Mouse (Mus musculus) layer of hippocampus, postnatal 36 days (tissue): ENCODE measurements around the gene Tfrc. TPM values are rescaled to one million over a fixed set of nuclear protein-coding genes. Genes with fewer than 3 reads are reported as not detected.

Source experiments
- DNase-seq, 2 experiments: peaks; one replicate each; pipeline ENCODE4 v3.0.0; 2022
- total RNA-seq, 2 experiments: library from RNA; stranded (reverse); gene quantifications; 2 replicates each; pipeline ENCODE4 v1.2.3; 2021

Gene Tfrc
- total RNA-seq = 10 to 100 TPM; 55.9 to 62.1 TPM

DNA sequence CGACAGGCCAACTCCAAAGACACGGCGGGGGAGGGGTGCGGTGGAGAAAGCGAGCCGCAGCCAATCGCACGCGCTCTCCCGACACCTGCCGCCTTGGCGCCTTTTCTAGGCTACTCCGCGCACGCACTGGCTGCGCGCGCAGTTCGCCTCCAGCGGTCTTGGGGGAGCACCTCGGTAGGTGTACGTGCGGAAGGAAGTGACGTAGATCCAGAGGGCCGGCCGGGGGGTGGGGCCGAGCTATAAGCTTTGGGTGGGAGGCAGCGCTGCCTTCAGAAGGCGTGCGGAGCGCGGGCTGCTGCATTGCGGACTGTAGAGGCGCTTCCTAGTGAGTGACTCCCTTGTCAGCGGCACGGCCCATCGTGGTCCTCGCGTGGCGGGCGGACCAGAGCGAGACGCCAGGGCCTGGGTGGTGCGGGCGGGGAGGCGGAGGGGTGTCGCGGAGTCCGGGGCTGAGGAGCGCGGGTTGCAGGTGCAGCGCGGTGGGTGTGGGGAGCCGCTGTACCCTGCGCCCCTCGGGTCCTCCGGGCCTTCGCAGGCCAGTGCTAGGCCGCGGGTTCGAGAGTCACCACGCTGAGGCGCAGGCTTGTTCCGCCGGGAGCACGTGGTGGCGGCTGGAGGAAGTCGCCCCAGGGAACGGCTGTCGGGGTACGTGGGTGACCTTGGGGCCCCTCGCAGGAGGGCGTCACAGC is at the start of gene Tfrc:
Gene Tfrc, plus strand, starts transcription at position 209 of the 689 bp plus-strand sequence.
- peak; percentile 96 for DNase-seq

GRCm38 (mm10) chr16:32559493-32559892 is 49.2 kb upstream of the Tfrc start:
- no peak for DNase-seq

DNA sequence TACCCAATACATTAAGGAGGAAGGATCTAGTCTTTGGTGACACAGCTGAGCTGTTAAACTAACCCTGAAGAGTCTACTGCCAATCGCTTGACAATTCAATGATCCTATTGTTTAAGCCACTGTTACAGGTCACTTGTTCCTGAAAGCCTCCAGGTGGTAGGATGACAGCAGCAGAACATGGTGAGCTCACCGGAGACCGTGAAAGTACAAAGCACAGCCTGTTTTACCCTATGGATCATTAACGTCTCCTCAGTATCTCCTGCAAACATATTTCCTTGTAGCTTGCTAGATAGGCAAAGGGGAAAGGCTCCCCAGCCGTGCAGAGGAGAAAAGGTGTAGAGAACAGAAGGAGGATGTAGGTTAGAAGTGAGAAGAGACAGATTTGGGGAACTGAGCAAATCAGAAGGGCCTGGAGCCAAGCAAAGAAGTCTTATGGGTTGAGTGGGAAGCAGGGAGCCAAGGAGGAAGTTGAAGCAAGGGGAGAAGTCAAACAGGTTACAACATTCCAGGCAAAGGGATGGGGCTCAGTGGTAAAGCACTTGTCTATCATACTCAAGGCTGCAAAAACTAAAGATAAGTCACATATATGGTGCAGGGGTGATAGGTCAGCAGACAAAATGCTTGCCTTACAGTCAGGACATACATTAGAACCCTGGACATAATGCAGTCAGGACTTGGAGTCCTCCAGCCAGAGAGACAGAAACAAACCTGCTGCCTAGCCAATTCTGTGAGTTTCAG is 45.5 kb upstream of the Tfrc start:
- no peak for DNase-seq

- no peak for DNase-seq
Observed at GRCm38 (mm10) chr16:32567282-32567681, 41.4 kb upstream of the Tfrc start.

GRCm38 (mm10) chr16:32568401-32568800 is 40.3 kb upstream of the Tfrc start:
- no peak for DNase-seq

DNA sequence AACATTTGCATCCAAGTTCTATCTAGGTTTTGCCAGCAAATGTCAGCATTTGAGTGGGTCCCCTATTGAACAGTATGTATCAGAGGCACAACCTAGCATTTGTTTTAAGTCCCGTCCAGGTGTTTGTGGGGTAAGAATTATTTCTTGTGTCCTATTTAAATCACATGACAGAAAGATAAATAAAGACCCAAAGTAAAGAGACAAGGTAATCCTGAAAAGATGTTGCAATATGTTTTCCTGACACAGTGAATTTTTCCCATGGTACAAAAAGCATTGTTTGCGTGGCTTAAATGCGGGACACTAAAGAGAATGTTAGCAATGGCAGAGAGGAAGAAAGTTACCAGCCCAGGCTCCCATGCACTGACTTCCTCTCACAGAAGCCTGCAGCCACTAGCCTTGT is 38.7 kb upstream of the Tfrc start:
- DNase-seq = no peak

DNA sequence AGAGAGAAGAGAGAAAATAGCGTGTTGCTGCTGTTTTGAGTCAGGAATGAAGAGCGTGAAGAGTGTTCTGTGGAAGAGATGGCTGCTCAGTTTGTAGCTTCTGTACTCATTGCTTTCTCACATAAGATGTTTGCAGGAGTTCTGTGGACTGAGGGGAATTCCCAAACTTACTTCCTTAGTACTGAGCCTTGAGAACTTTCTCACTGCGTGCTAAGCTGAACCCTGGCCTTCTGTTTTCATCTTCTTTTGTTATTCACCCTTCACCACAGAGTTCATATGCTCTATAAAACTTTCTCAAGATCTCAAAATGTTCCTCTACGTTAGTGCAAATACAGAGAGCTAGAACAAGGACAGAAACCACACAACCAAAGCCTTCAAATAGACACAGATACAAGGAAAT is 36.2 kb upstream of the Tfrc start:
- DNase-seq = no peak

GRCm38 (mm10) chr16:32586482-32586881 is 22.2 kb upstream of the Tfrc start:
- no peak for DNase-seq

- no peak for DNase-seq
Observed at GRCm38 (mm10) chr16:32588568-32588967, 20.2 kb upstream of the Tfrc start.

DNA sequence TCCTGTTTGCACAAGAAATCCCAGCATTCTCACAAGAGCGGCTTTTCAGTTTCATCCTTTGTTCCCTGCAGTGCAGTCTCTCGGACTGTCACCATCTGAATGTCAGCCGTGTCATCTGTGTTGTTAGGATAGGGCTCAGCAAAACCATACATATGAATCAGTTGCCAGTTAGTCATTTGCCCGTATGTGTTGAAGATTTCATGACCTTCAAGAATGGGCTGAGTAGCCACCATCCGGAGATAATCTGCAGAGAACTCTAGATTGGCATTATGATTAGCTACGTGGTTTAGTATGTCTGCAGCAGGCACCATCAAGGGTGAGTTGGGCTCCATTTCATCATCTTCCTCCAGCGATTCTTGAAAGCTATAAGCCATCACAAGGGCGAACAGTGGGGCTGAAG is 17.2 kb upstream of the Tfrc start:
- DNase-seq = no peak

GRCm38 (mm10) chr16:32593283-32593805 is 15.4 kb upstream of the Tfrc start:
- DNase-seq = no peak

DNA sequence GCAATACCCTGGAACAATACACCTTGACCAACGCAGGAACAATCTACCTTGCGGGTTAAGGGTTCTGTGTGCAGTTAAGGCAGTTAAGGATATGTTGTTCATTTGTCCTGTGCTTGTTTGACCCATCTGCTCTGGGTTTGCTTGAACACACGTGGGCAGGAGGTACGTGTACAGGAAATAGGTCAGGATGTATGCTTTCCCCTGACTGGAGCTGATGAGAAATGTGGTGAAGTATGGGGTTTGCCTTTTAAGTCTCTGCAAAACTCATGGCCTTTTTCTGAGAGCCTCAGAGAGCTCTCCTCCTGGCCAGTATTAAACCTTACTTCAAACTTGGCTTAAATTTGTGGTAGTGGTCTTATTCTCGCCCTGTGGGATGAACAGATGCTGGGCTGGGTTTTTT is 14.8 kb upstream of the Tfrc start:
- DNase-seq = no peak

DNA sequence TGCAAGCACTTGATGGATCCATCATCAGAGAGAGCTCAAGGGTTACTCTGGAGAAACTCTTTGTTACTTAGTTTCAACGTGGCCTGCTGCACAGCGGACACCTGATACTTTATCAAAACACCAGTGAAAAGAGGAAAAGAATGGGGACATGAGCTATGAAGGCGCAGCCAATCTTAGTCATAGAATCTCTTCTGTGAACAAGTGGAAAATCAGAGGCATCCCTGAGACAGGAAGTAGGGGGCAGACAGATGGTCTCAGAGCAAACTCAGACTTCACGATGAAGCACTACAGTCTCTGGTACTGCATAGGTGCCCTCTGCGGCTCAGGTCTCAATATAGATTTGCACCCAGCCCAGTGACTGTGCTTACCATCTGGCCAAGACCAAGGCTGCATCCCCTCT is 14.0 kb upstream of the Tfrc start:
- no peak for DNase-seq

DNA sequence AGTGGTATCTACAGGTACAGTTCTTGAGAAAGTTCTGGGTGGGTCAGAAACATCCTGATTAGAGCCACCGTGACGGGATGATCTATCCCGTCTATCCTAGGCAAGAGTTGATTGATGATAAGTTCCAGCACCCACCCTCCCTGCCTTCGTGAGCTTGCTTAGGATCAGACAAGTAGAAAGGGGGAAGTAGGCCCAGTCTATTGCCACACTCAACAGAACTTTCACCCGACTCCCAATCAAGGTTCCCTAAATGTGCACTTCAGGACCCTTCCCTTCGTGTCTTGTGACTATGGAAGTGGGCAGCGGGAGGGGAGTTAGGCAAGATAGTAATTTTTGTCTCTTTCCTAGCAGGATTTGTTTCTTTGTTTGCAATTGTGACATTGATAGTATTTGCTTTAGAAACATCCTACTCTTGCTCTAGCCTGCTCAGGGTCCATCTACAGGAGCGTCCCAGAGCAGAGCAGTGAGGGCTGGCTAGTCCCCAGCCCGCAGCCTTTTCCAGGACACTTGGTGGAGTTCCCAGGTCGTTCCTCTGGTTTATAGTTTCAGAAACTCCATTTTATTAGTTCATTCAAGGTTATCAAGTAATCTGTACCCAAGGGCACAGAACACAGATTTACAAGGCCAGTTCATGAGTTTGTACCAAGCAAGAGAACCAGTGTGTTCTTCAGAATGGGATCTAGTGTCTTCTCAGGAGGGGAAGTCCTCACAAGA is 13.4 kb upstream of the Tfrc start:
- DNase-seq = no peak

DNA sequence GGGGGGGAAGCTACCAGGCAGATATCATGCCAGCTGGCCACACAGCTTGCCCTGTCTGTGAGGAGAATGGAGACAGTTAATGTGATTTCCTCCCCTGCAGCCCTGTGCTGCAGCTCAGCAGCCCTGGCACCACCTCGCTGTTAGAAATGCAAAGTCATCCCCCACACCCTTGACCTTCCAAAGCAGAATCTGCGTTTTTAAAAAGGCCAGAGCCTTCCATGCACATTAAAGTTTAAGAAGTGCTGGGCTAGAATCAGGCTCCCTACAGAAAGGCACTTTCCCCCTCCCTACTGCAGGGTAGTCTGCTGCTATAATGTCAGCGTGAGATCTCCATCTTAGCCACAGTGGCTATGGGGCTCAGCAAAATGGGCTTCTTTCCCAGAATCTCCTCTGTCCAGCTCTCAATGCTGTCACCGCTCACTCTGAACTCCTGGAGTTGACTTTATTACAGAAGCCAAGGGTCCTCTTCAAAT is 10.8 kb upstream of the Tfrc start:
- no peak for DNase-seq

DNA sequence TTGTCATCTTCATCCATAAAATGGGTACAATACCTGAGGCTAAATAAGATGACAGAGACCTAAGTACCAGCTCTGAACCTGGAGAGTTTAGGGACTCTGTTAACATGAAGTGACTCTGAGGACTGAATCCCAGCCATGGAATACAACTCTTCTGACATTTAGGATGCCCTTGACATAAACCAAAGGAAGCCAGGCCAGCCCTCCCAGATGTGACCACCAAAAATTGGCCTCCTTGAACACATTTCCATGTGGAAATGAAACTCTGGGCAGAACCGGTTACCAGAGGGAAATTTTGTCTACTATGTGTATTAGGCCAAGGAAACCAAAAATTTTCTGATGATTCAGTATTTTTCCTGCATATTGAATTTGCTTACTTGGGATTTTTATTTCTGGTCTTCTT is 9.6 kb upstream of the Tfrc start:
- no peak for DNase-seq

GRCm38 (mm10) chr16:32602193-32602685 is 6.5 kb upstream of the Tfrc start:
- no peak for DNase-seq

GRCm38 (mm10) chr16:32607562-32608343 is 967 bp upstream of the Tfrc start:
- DNase-seq = no peak

GRCm38 (mm10) chr16:32608344-32608711 is 392 bp upstream of the Tfrc start:
- DNase-seq = no peak

DNA sequence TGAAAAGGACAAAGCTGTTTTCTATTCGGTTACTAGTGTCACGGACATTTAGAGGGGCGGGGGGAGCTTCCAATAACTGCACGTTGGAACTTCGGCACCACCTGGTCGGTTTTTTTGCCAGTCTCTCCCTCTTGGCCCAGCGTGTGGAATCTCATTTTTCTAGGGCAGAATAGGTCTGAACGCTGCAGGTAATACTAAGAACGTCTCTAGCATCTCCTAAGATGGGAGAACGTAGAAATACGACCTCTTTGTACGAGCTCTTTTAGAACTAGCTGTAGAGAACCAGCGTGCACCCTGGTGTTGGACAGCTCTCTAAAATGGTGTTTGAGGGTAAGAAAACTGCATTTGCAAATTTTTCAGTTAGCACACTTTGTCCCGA is 670 bp downstream of the Tfrc start:
- no peak for DNase-seq

- no peak for DNase-seq
Observed at GRCm38 (mm10) chr16:32610460-32611255, 1.9 kb downstream of the Tfrc start.
